Mouse (Mus musculus): ENCODE measurements around the gene Bcl2l10.

DNA sequence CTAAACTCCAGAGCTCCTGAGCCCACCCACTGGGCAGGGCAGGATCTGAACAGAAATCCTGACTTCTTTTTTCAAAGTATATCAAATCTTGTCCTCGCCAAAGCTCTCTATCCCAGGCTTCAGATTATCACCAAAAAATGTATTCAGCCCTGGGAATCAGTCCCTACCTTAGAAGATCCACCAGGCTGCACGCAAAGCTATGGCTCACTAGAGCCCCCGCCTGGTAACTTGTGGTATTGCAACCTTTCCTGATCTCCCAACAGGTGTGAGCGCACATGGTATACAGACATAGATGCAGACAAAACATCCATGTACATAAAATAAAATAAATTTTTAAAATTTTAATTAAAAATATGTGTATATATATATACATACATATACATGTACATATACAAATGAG is 35.5 kb upstream of the Bcl2l10 start:
- TF ChIP-seq CTCF (IDR thresholded peaks at IDR 0.05; ENCODE audit: insufficient read depth, low read length) (peak; percentile 88), POLR2A (IDR thresholded peaks at IDR 0.05; ENCODE audit: borderline replicate concordance, extremely low read depth, low read depth, low read length) (no peak)

Measured in lung, adult 2 months (tissue).